Mouse (Mus musculus) hindbrain, embryonic 16.5 days (tissue): ENCODE results near the gene Olfr1367. TPM values are rescaled to one million over a fixed set of nuclear protein-coding genes. Genes with fewer than 3 reads are reported as not detected.
"Not testable (repeated sequence)": the region's sequence is repeated elsewhere in the genome, so short reads cannot be mapped to it uniquely, and the experiment has no call there.

Experiments
- ATAC-seq: fragments of 200-750 bp; cut with Nextera tagmentation; 2 replicates; pipeline ENCODE4 v1.8.0; 2017; ENCODE audit warnings: moderate TSS enrichment, moderate library complexity
- H3K27ac ChIP-seq: fragments of 300-500 bp; sonication (generic); 2 replicates; pipeline ENCODE4 v1.5.1; 2014; ENCODE audit warnings: low read depth, mild to moderate bottlenecking, control low read depth, low read length, moderate library complexity
- H3K27me3 ChIP-seq: fragments of 300-500 bp; sonication (generic); replicated peaks from 2 replicates; pipeline ENCODE4 v1.6.1; 2014; ENCODE audit warnings: low read length; ENCODE audit not compliant: control insufficient read depth, insufficient read depth
- H3K36me3 ChIP-seq: fragments of 300-500 bp; sonication (generic); 2 replicates; pipeline ENCODE4 v1.6.1; 2014; ENCODE audit warnings: mild to moderate bottlenecking, low read length, moderate library complexity, mixed read lengths; ENCODE audit not compliant: control insufficient read depth, insufficient read depth
- H3K4me1 ChIP-seq: fragments of 300-500 bp; sonication (generic); 2 replicates; pipeline ENCODE4 v1.6.1; 2014; ENCODE audit warnings: low read depth, low read length; ENCODE audit not compliant: control insufficient read depth, insufficient read depth
- H3K4me2 ChIP-seq: fragments of 300-500 bp; sonication (generic); 2 replicates; pipeline ENCODE4 v1.6.1; 2014; ENCODE audit warnings: mild to moderate bottlenecking, low read length, control low read depth, moderate library complexity
- H3K4me3 ChIP-seq: fragments of 300-500 bp; sonication (generic); 2 replicates; pipeline ENCODE4 v1.5.1; 2014; ENCODE audit warnings: mild to moderate bottlenecking, low read length, control low read depth, moderate library complexity
- H3K9ac ChIP-seq: fragments of 300-500 bp; sonication (generic); 2 replicates; pipeline ENCODE4 v1.6.1; 2014; ENCODE audit warnings: low read depth, mild to moderate bottlenecking, control low read depth, low read length, moderate library complexity
- H3K9me3 ChIP-seq: fragments of 300-500 bp; sonication (generic); 2 replicates; pipeline ENCODE4 v1.6.1; 2014; ENCODE audit warnings: mild to moderate bottlenecking, low read length, moderate library complexity; ENCODE audit not compliant: control insufficient read depth
- WGBS: fragments of 180-500 bp; shearing (Covaris S2); extraction: QIAGEN DNeasy Blood & Tissue Kit; methylation state at CpG from one replicate; pipeline ENCODE4 v1.1.7; 2014; 5-methylcytosine and 5-hydroxymethylcytosine counted together
- microRNA-seq: library from miRNA; unstranded; fragments of <30 nt; microRNA quantifications from one replicate; pipeline ENCODE4, GENCODE M21; 2017
- polyA plus RNA-seq: library from polyadenylated mRNA; unstranded; fragments of >200 nt; fragmentation: Nextera tagmentation; extraction: Ambion mirVana; gene quantifications from 2 replicates; pipeline ENCODE4 v1.2.1, GENCODE M21; 2015

Gene Olfr1367
- polyA plus RNA-seq, 1 experiment from 2014 or later = not detected

- Histone ChIP-seq H3K9me3 (no peaks in the 10 kb centered on the region), H3K27me3 (no peaks in the 10 kb centered on the region), H3K4me3 (no peak overlapping the region), H3K27ac (no peak overlapping the region), H3K4me1 (no peaks in the 10 kb centered on the region), H3K4me2 (no peak overlapping the region), H3K9ac (no peak overlapping the region), H3K36me3 (peaks cover 17% of the 10 kb centered on the region)
- WGBS = 92% methylated on average over 2 of the region's 2 CpGs
- no peak for ATAC-seq
Observed at GRCm38 (mm10) chr13:21372700-21373099, 26.0 kb downstream of the Olfr1367 start.

GRCm38 (mm10) chr13:21377773-21378172 lies 31.1 kb downstream of the Olfr1367 start:
- Histone ChIP-seq H3K36me3 (no peaks in the 10 kb centered on the region), H3K4me2 (no peak overlapping the region), H3K9ac (no peak overlapping the region), H3K4me1 (no peaks in the 10 kb centered on the region), H3K4me3 (no peak overlapping the region), H3K27ac (no peak overlapping the region), H3K27me3 (no peaks in the 10 kb centered on the region), H3K9me3 (no peaks in the 10 kb centered on the region)
- WGBS = 88% methylated on average over 2 of the region's 2 CpGs
- no peak for ATAC-seq

- 91% methylated on average over 1 of the region's 1 CpGs for WGBS
- Histone ChIP-seq H3K27ac (no peak overlapping the region), H3K9me3 (no peaks in the 10 kb centered on the region), H3K4me2 (no peak overlapping the region), H3K4me3 (no peak overlapping the region), H3K36me3 (peaks cover 44% of the 10 kb centered on the region), H3K9ac (no peak overlapping the region), H3K27me3 (no peaks in the 10 kb centered on the region), H3K4me1 (peaks cover 8% of the 10 kb centered on the region)
- no peak for ATAC-seq
Observed at GRCm38 (mm10) chr13:21395211-21395610, 48.5 kb downstream of the Olfr1367 start.

GRCm38 (mm10) chr13:21395623-21396022 lies 48.9 kb downstream of the Olfr1367 start:
- Histone ChIP-seq H3K27me3 (no peaks in the 10 kb centered on the region), H3K9ac (no peak overlapping the region), H3K4me1 (peaks cover 9% of the 10 kb centered on the region), H3K36me3 (peaks cover 40% of the 10 kb centered on the region), H3K4me2 (no peak overlapping the region), H3K27ac (no peak overlapping the region), H3K9me3 (no peaks in the 10 kb centered on the region), H3K4me3 (no peak overlapping the region)
- WGBS = 93% methylated on average over 6 of the region's 6 CpGs
- ATAC-seq = no peak

- not testable (repeated sequence) for H3K4me3 ChIP-seq, H3K9ac ChIP-seq, H3K9me3 ChIP-seq, H3K27ac ChIP-seq, H3K4me2 ChIP-seq, ATAC-seq, H3K27me3 ChIP-seq
- Histone ChIP-seq H3K36me3 (peaks cover 38% of the 10 kb centered on the region), H3K4me1 (peaks cover 10% of the 10 kb centered on the region)
- WGBS = 94% methylated on average over 14 of the region's 18 CpGs
Observed at GRCm38 (mm10) chr13:21396048-21396447, 49.3 kb downstream of the Olfr1367 start.

GRCm38 (mm10) chr13:21397486-21397885 lies 50.8 kb downstream of the Olfr1367 start:
- 96% methylated on average over 2 of the region's 2 CpGs for WGBS
- Histone ChIP-seq H3K27me3 (no peaks in the 10 kb centered on the region), H3K9ac (no peak overlapping the region), H3K4me3 (no peak overlapping the region), H3K4me1 (peaks cover 17% of the 10 kb centered on the region), H3K36me3 (peaks cover 24% of the 10 kb centered on the region), H3K9me3 (no peaks in the 10 kb centered on the region), H3K27ac (no peak overlapping the region), H3K4me2 (no peak overlapping the region)
- no peak for ATAC-seq

Small RNAs within 50 kb of the gene (microRNA-seq; reads per million reads assigned to microRNA genes)
- gene Mir6942 = not detected

Other genes starting within 250 kb of the Olfr1367 start
- 0.04 and 0.05 TPM in 2 replicates for gene Olfr1369-ps1, start 235.4 kb upstream of the Olfr1367 start, polyA plus RNA-seq
- gene Olfr263, start 217.3 kb upstream of the Olfr1367 start, polyA plus RNA-seq = not detected in 2 replicates
- not detected in 2 replicates for gene Olfr1368, start 201.0 kb upstream of the Olfr1367 start, polyA plus RNA-seq
- 70.1 and 75.0 TPM in 2 replicates for gene Trim27, start 167.5 kb upstream of the Olfr1367 start, polyA plus RNA-seq
- not detected in 2 replicates for gene Gpx5, start 54.2 kb upstream of the Olfr1367 start, polyA plus RNA-seq
- gene Gpx6, start 34.8 kb upstream of the Olfr1367 start, polyA plus RNA-seq = 0.26 and 0.64 TPM in 2 replicates
- gene Zscan12, start 15.9 kb downstream of the Olfr1367 start, polyA plus RNA-seq = 10.1 and 12.0 TPM in 2 replicates
- 60.5 and 63.0 TPM in 2 replicates for gene Zkscan3, start 55.8 kb downstream of the Olfr1367 start, polyA plus RNA-seq
- gene Pgbd1, start 94.1 kb downstream of the Olfr1367 start, polyA plus RNA-seq = 2.8 and 3.5 TPM in 2 replicates
- 17.6 and 20.6 TPM in 2 replicates for gene Zscan26, start 106.8 kb downstream of the Olfr1367 start, polyA plus RNA-seq
- 2.5 and 3.2 TPM in 2 replicates for gene Nkapl, start 121.6 kb downstream of the Olfr1367 start, polyA plus RNA-seq
- gene Zkscan4, start 132.0 kb downstream of the Olfr1367 start, polyA plus RNA-seq = 10.8 and 11.3 TPM in 2 replicates
- not detected in 2 replicates for gene Gm10065, start 132.5 kb downstream of the Olfr1367 start, polyA plus RNA-seq
- gene AK157302, start 148.3 kb downstream of the Olfr1367 start, polyA plus RNA-seq = 0.64 and 2.0 TPM in 2 replicates
- 6.5 and 23.7 TPM in 2 replicates for gene Gm11273, start 154.5 kb downstream of the Olfr1367 start, polyA plus RNA-seq
- 4.3 and 4.4 TPM in 2 replicates for gene Zkscan8, start 184.2 kb downstream of the Olfr1367 start, polyA plus RNA-seq
- 0.11 and 0.13 TPM in 2 replicates for gene Olfr1366, start 195.9 kb downstream of the Olfr1367 start, polyA plus RNA-seq
- gene Olfr1535, start 213.0 kb downstream of the Olfr1367 start, polyA plus RNA-seq = 0.05 and 0.09 TPM in 2 replicates
- not detected in 2 replicates for gene Olfr1364, start 234.8 kb downstream of the Olfr1367 start, polyA plus RNA-seq